ENCODE assay signal across 8 mouse cellular contexts in genomic region chr17:47395376-47395913, GRCm38 (mm10). TPM values are rescaled to one million over a fixed set of nuclear protein-coding genes. Genes with fewer than 3 reads are reported as not detected.
DNase-seq lines count a peak whose midpoint lies in the region; ATAC-seq and TF ChIP-seq lines count a peak whose summit lies in the region.

No protein-coding gene starts in this region.

- TF ChIP-seq EP300 in heart, adult 2 months (IDR thresholded peaks at IDR 0.05; ENCODE audit: insufficient read depth, low read depth, low read length) = no peak

- no peak for TF ChIP-seq POLR2A in heart, adult 2 months (IDR thresholded peaks at IDR 0.05; ENCODE audit: insufficient read depth, low read depth, low read length)

- H3K27ac ChIP-seq in heart, adult 2 months = no peak overlapping the region
- no peak overlapping the region for H3K27ac ChIP-seq in lung, embryonic 14.5 days (ENCODE audit: low read depth)
- no peak overlapping the region for H3K27ac ChIP-seq in neural tube, embryonic 14.5 days (ENCODE audit: low read depth, low read length)

- no peak for TF ChIP-seq CTCF in heart, adult 2 months (IDR thresholded peaks at IDR 0.05)
- no peak for TF ChIP-seq CTCF in lung, embryonic 14.5 days (IDR thresholded peaks at IDR 0.05; ENCODE audit: low read depth)

- peaks cover 3% of the 10 kb centered on the region for H3K4me1 ChIP-seq in heart, adult 2 months (ENCODE audit: control insufficient read depth, insufficient read depth, low read length)
- H3K4me1 ChIP-seq in lung, embryonic 14.5 days (ENCODE audit: insufficient read depth) = no peaks in the 10 kb centered on the region; the same call in none of the 2 replicates
- H3K4me1 ChIP-seq in neural tube, embryonic 14.5 days (ENCODE audit: control insufficient read depth, insufficient read depth, low read length) = no peaks in the 10 kb centered on the region

- intact Hi-C loops in heart, adult 2 months (cut with DNase I) = no loop called here

- H3K79me2 ChIP-seq in heart, adult 2 months (replicated peaks; ENCODE audit: control insufficient read depth, insufficient read depth, low read length) = no peaks in the 10 kb centered on the region

- DNase-seq in layer of hippocampus, postnatal 10 days (ENCODE audit: low spot score in 2 of 2) = peak; percentile 19 to 50
- DNase-seq in layer of hippocampus, postnatal 25 days (ENCODE audit: extremely low spot score in 1 of 2, low spot score in 1 of 2) = no peak
- peak; percentile 76 for DNase-seq in embryo, embryonic 10.5 days (ENCODE audit: low spot score)
- DNase-seq in heart, adult 2 months = peak; percentile 56 to 63
- peak; percentile 62 for DNase-seq in kidney, adult 18-20 months
- DNase-seq in lung, embryonic 14.5 days = peak; percentile 66
- DNase-seq in urinary bladder, adult 2 months (ENCODE audit: low spot score) = peak; percentile 44

- H3K9ac ChIP-seq in heart, adult 2 months (ENCODE audit: low read depth, low read length) = no peak overlapping the region
- H3K9ac ChIP-seq in lung, embryonic 14.5 days = no peak overlapping the region
- H3K9ac ChIP-seq in neural tube, embryonic 14.5 days (replicated peaks; ENCODE audit: low read depth, low read length) = no peak overlapping the region

- H3K4me2 ChIP-seq in lung, embryonic 14.5 days = peak overlapping the region; percentile 57
- peak overlapping the region; percentile 24 for H3K4me2 ChIP-seq in neural tube, embryonic 14.5 days (ENCODE audit: low read depth, low read length)

- WGBS in heart, adult 2 months = 3% methylated on average over 20 of the region's 20 CpGs
- WGBS in lung, embryonic 14.5 days = 3% methylated on average over 20 of the region's 20 CpGs
- 6% methylated on average over 18 of the region's 20 CpGs for WGBS in neural tube, embryonic 14.5 days

- ATAC-seq in lung, embryonic 14.5 days (ENCODE audit: insufficient read depth) = peak; percentile 78
- ATAC-seq in neural tube, embryonic 14.5 days (ENCODE audit: low read depth) = peak; percentile 44; the same call in 1 of the 2 replicates

- H3K27me3 ChIP-seq in heart, adult 2 months (ENCODE audit: control insufficient read depth, insufficient read depth, low read length) = peaks cover 2% of the 10 kb centered on the region
- peaks cover 21% of the 10 kb centered on the region; the same call in 1 of the 2 replicates for H3K27me3 ChIP-seq in lung, embryonic 14.5 days (ENCODE audit: insufficient read depth, low read length)
- no peaks in the 10 kb centered on the region for H3K27me3 ChIP-seq in neural tube, embryonic 14.5 days (ENCODE audit: control insufficient read depth, insufficient read depth, low read length)

- H3K4me3 ChIP-seq in heart, adult 2 months = peak overlapping the region; percentile 31
- H3K4me3 ChIP-seq in lung, embryonic 14.5 days (ENCODE audit: low read depth, low read length) = peak overlapping the region; percentile 33
- peak overlapping the region; percentile 3; the same call in 1 of the 2 replicates for H3K4me3 ChIP-seq in neural tube, embryonic 14.5 days (ENCODE audit: low read depth, low read length)

- no peaks in the 10 kb centered on the region for H3K36me3 ChIP-seq in heart, adult 2 months (ENCODE audit: control insufficient read depth, insufficient read depth, low read length)
- no peaks in the 10 kb centered on the region for H3K36me3 ChIP-seq in lung, embryonic 14.5 days (ENCODE audit: insufficient read depth)
- H3K36me3 ChIP-seq in neural tube, embryonic 14.5 days (ENCODE audit: control insufficient read depth, insufficient read depth, low read length) = no peaks in the 10 kb centered on the region

- H3K9me3 ChIP-seq in lung, embryonic 14.5 days (ENCODE audit: low read depth, low read length) = no peaks in the 10 kb centered on the region
- no peaks in the 10 kb centered on the region for H3K9me3 ChIP-seq in neural tube, embryonic 14.5 days (ENCODE audit: control insufficient read depth, low read length)

RNA-seq across cellular contexts. Expression of gene Guca1a, which starts 4.9 kb away (rescaled TPM):
- 1 to 10 TPM in 1 of 2 experiments, not detected in 1; 1.2 TPM for total RNA-seq in layer of hippocampus, postnatal 10 days (2021)
- total RNA-seq in layer of hippocampus, postnatal 25 days (2021) = under 1 TPM in 1 of 2 experiments, not detected in 1; 0.42 TPM
- under 1 TPM; 0.34 to 0.39 TPM for total RNA-seq in heart, adult 2 months (2021)
- polyA plus RNA-seq in heart, adult 2 months (2012; rRNA removed) = 0.55 and 0.61 TPM in 2 replicates
- 1.6 and 1.7 TPM in 2 replicates for polyA plus RNA-seq in lung, embryonic 14.5 days (2014; fragmentation: Nextera tagmentation; extraction: Ambion mirVana)
- polyA plus RNA-seq in neural tube, embryonic 14.5 days (2014; fragmentation: Nextera tagmentation; extraction: Ambion mirVana) = 0.80 and 0.95 TPM in 2 replicates
- polyA plus RNA-seq in urinary bladder, adult 2 months (2012; rRNA removed) = 4.5 and 5.4 TPM in 2 replicates

RNA-seq across cellular contexts. Expression of gene Guca1b, which starts 10.3 kb away (rescaled TPM):
- under 1 TPM; 0.40 to 0.43 TPM for total RNA-seq in layer of hippocampus, postnatal 10 days (2021)
- 1 to 10 TPM in 1 of 2 experiments, under 1 TPM in 1; 0.98 to 1.0 TPM for total RNA-seq in layer of hippocampus, postnatal 25 days (2021)
- total RNA-seq in heart, adult 2 months (2021) = under 1 TPM; 0.23 to 0.43 TPM
- polyA plus RNA-seq in heart, adult 2 months (2012; rRNA removed) = 0.86 and 1.1 TPM in 2 replicates
- 0.41 and 0.49 TPM in 2 replicates for polyA plus RNA-seq in lung, embryonic 14.5 days (2014; fragmentation: Nextera tagmentation; extraction: Ambion mirVana)
- polyA plus RNA-seq in neural tube, embryonic 14.5 days (2014; fragmentation: Nextera tagmentation; extraction: Ambion mirVana) = 0.43 and 0.44 TPM in 2 replicates
- polyA plus RNA-seq in urinary bladder, adult 2 months (2012; rRNA removed) = 5.2 and 5.5 TPM in 2 replicates

RNA-seq across cellular contexts. Expression of gene Mrps10, which starts 26.8 kb away (rescaled TPM):
- 10 to 100 TPM; 29.1 to 30.6 TPM for total RNA-seq in layer of hippocampus, postnatal 10 days (2021)
- 10 to 100 TPM; 26.4 to 32.5 TPM for total RNA-seq in layer of hippocampus, postnatal 25 days (2021)
- total RNA-seq in heart, adult 2 months (2021) = 10 to 100 TPM; 18.2 to 22.5 TPM
- polyA plus RNA-seq in heart, adult 2 months (2012; rRNA removed) = 19.9 and 25.9 TPM in 2 replicates
- polyA plus RNA-seq in lung, embryonic 14.5 days (2014; fragmentation: Nextera tagmentation; extraction: Ambion mirVana) = 84.1 and 86.9 TPM in 2 replicates
- polyA plus RNA-seq in neural tube, embryonic 14.5 days (2014; fragmentation: Nextera tagmentation; extraction: Ambion mirVana) = 66.7 and 77.6 TPM in 2 replicates
- polyA plus RNA-seq in urinary bladder, adult 2 months (2012; rRNA removed) = 32.1 and 34.4 TPM in 2 replicates

RNA-seq across cellular contexts. Expression of gene AI661453, which starts 41.0 kb away (rescaled TPM):
- total RNA-seq in layer of hippocampus, postnatal 10 days (2021) = under 1 TPM; 0.23 to 0.38 TPM
- under 1 TPM; 0.19 to 0.52 TPM for total RNA-seq in layer of hippocampus, postnatal 25 days (2021)
- total RNA-seq in heart, adult 2 months (2021) = 1 to 10 TPM; 1.2 to 1.4 TPM
- polyA plus RNA-seq in heart, adult 2 months (2012; rRNA removed) = 0.64 and 1.00 TPM in 2 replicates
- polyA plus RNA-seq in lung, embryonic 14.5 days (2014; fragmentation: Nextera tagmentation; extraction: Ambion mirVana) = 2.4 TPM in 2 replicates
- 0.21 TPM in 1 of 2 replicates, not detected in the other for polyA plus RNA-seq in neural tube, embryonic 14.5 days (2014; fragmentation: Nextera tagmentation; extraction: Ambion mirVana)
- 9.4 and 14.9 TPM in 2 replicates for polyA plus RNA-seq in urinary bladder, adult 2 months (2012; rRNA removed)

RNA-seq across cellular contexts. Expression of gene 1700001C19Rik, which starts 41.7 kb away (rescaled TPM):
- total RNA-seq in layer of hippocampus, postnatal 10 days (2021) = under 1 TPM in 1 of 2 experiments, not detected in 1; 0.94 TPM
- total RNA-seq in layer of hippocampus, postnatal 25 days (2021) = not detected
- total RNA-seq in heart, adult 2 months (2021) = not detected
- 0.44 and 0.76 TPM in 2 replicates for polyA plus RNA-seq in heart, adult 2 months (2012; rRNA removed)
- 0.13 TPM in 1 of 2 replicates, not detected in the other for polyA plus RNA-seq in lung, embryonic 14.5 days (2014; fragmentation: Nextera tagmentation; extraction: Ambion mirVana)
- polyA plus RNA-seq in neural tube, embryonic 14.5 days (2014; fragmentation: Nextera tagmentation; extraction: Ambion mirVana) = 0.36 and 0.42 TPM in 2 replicates
- polyA plus RNA-seq in urinary bladder, adult 2 months (2012; rRNA removed) = 0.26 and 0.43 TPM in 2 replicates

Comparison
In these comparisons a context has a peak if more than half of its experiments do, and no peak if none do; other contexts are left out.
1. DNase-seq: peak in layer of hippocampus, postnatal 10 days (2 of 2), embryo, embryonic 10.5 days (single experiment), heart, adult 2 months (2 of 2), kidney, adult 18-20 months (single experiment), lung, embryonic 14.5 days (single experiment) and urinary bladder, adult 2 months (single experiment); none in layer of hippocampus, postnatal 25 days (0 of 2).
2. Peak in every context shown above with its lines, with median percentiles within 50 percentile points of each other: H3K4me3 ChIP-seq.